Mouse (Mus musculus): Measurements from ENCODE around the gene Mybphl.
A peak's percentile ranks its signal among the peaks of the same experiment; 100 is the strongest.

Mybphl gene

GRCm38 (mm10) chr3:108372691-108373090, 8.0 kb downstream of the Mybphl start:
- DNase-seq, result peak; percentile 40

DNA sequence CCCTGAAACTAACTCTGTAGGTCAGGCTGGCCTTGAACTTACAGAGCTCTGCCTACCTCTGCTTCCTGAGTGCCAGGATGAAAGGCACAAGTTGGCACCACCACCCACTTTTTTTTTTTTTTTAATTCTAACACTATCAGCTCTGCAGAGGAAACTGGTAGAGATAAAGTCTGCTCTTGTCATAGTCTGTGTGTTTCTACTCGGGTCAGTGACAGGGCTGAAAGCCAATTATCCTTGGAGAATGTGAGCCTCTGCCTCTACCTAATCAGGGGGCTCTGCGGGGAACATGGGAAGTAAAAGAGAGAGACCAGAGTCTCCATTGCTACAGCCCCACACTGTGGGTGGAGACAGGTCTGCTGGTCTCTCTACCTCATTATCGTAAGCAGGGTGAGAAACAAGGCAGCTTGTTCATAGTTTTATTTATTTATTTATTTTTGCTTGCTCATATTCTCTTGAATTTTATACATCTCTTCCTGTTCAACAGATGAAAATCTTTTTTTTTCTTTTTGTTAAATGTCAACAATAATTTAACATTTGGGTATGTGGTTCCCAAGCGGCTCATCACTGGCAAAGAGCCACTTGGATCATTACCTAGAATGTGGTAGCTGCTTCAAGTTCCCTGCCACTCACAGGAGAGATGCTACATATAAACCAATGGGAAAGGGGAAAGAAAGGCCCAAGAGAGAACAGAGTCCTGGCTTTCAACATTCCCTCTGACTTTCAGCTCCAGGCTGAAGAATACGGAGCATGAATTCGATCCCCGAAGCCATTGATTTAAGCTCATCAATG, 14.4 kb downstream of the Mybphl start:
- no peak for DNase-seq

DNA sequence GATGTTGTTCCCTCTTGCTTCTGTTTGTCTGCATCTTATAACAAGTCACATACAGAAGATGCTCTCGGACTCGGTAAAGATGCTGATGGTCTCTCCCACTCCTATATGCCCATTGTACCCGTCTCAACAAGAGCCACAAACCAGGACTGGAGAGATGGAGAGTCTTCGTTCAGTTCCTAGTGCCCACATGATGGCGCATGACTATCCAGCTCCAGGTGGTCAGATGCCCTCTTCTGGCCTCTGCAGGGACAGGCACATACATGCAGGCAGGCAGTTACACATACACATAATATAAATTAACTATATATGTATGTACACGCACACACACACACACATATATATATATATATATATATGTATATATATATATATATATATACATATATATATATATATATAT, 16.0 kb downstream of the Mybphl start:
- DNase-seq, result no peak

DNA sequence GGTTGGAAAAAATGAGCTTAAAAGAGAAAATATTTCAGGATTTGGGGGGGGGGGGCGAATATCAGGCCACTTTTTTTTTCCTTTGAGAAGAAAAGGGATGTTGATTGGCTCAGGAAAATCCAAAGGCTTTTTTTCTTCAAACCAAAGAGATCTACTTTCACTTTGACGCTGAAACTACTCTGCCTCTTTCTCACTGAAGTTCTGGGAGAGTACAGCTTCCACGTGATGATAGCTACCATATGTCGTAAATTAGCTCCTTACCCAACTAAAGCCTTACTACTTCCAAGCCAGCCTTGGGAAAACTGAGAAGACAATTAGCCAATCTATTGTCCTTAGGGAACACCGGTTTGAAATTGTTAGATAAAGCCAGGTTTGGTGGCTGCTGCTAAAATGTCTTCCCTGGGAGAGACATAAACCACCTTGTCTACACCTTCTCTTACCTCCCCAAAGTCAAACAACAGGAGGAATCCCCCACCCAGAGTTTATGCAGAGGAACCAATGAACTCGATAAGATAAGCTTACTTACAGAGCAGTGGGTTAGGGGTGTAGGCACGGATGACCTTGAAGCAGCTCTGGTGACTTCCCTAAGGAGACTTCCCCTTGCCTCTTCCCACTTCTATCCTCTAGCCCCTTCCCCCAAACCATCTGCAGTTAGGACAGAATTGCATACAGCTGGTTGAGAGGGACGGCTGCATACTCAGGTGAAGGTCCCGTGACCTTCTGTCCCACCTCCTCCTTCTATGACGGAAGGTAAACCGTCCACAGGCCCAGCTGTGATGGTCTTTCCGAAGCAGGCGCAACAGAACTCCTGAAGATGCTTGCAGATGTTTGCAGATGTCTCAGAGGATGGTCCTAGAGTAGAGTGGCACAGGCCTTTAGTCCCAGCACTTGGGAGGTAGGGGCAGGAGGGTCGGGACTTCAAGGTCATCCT, 17.5 kb downstream of the Mybphl start:
- no peak for DNase-seq

GRCm38 (mm10) chr3:108383485-108384354, 19.0 kb downstream of the Mybphl start, which contains the start of gene Psrc1:
Gene Psrc1 (plus strand): TSS chr3:108383839.
- peak; percentile 94 for DNase-seq

DNA sequence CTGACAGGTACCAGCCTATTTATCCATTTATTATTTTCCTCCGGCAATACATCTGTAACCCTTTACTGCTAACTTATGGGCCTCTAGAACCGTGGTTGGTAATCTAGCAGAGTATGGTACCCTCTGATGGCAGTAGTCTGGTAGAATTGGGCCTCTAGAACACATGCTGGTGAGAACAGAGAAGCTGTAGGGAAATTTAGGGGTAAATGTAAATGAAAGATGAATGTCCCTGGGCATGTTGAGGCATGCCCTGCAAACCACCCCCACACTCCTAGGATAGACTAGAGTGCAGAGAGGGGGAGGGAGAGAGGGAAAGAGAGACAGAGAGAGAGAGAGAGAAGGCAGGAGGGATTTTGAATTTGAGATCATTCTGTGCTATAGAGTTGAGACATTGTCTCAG, 19.7 kb downstream of the Mybphl start:
- DNase-seq, result no peak

- no peak for DNase-seq
These were observed 21.5 kb downstream of the Mybphl start for GRCm38 (mm10) chr3:108386186-108386585.

GRCm38 (mm10) chr3:108389111-108389545, 24.4 kb downstream of the Mybphl start:
- DNase-seq, result peak; percentile 99

- no peak for DNase-seq
These were observed 27.6 kb downstream of the Mybphl start for GRCm38 (mm10) chr3:108392299-108392698.

GRCm38 (mm10) chr3:108392793-108393192, 28.1 kb downstream of the Mybphl start:
- DNase-seq, result no peak

DNA sequence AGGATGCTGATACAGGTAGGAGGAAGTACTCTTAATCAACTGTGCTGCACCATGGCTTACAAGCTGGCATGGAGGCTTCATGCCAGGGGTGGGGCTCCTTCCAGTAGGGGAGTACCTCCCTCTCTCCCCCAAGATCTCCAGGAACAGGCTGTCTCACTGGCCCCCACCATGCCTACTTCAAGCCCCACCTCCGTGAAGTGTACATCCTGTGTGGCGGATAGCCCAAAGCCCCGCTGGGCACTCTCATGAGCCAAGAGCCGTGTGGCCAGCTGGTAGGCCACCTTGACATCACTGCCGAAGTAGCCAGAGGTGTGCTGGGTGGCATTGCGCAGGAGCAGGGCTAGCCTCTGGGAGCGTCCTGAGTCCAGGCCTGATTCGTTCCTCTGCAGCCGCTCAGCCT, 33.6 kb downstream of the Mybphl start:
- DNase-seq, result no peak

- DNase-seq, result no peak
These were observed 35.7 kb downstream of the Mybphl start for GRCm38 (mm10) chr3:108400442-108400841.

DNA sequence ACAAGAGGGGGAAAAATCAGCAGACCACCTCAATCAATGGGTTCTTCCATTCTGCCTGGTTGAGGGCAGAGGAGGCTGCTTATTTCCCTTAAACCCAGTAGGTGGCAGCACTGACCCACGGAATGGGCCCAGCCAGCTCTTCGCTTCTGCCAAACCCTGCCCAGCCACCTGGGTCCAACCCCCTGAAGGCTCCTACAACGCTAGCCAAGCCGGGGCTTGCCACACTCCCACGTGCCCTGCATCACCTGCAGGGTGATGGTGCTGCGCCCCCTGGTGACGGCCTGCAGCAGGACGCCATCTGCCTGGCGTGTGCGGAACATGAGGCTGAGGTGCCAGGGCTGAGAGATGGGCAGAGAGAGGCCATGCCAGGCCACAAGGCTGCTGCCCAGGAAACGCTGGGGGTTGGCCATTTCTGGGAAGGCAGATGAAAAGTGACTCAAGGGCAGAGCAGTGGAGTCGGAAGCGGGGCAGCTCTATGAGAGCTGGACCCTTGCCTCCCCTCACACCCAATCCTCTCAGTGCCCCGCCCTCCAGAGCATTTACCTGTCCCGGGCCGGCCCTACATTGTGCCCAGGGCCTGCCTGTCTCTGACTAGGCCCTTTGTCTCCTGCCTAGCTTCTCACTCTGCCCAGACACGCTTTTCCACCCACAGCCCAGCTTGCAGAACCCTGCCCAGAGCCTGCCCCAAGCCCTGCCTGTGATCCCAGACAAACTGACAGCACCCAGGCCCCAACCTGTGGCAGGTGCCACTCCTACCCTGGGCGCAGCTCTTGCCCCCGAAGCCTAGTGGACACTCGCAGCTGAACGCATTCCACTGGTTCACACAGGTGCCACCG, 37.2 kb downstream of the Mybphl start:
- DNase-seq, result peak; percentile 93

- no peak for DNase-seq
These were observed 37.8 kb downstream of the Mybphl start for GRCm38 (mm10) chr3:108402528-108402920.

DNA sequence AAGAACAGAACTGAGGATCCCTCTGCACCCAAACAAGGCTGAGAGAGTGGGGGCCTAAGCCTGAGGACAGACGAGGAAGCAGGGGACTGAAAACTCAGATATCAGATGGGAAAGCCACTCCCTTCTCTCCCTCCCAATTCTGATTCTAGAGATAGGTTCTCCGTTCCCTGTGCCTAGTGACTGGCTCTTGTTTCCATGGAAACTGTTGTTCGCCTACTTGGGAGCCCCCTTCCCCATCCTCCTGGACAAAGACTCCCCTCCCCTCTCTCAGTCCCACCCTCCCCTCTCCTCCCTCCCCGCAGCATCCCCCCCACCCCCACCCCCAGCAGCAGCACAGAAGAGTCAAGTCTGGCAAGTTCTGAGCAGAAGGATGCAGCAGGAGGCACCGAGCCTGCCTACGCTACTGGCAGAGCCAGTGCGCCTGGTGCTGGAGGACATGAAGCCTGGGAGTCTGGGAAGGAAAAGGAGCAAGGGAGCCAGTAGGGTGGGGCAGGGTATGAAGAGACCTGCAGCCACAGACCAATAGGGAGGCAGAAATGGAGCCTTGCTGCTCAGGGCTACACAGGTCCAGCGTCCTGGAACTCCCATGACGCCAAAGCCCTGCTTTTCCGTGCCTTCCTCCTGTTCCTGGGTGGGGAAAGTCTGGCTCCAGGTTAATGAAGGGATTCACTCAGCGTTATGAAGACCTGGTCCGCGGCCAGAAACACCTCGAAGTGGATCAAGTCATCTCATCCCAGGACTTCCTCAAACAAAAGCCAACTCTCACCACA, 41.0 kb downstream of the Mybphl start:
- no peak for DNase-seq

DNA sequence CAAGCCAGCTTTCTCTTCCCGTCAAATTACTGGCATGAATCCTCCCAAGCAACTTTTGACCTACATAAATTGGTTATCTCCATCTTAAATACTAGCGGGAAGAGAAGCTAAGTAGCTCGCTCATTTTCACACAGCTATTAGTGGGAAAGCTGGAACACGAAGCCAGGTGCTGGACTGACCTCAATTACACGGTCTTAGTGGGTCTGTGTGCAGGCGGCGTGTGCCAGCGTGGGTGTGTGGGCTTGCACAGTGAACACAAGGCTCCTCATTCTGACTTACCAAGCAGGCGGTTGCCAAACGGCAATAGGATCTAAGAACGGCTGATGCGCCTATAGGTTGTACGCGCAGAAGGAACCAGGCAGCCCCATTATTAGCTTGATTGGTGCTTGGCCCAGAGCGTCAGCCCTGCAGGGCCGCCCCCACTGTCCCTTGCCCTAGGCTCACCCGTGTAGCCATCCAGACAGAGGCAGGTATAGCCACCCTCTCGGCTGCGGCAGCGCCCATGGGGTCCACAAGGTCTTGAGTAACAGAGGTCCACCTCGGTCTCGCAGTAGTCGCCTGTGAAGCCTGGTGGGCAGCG, 41.7 kb downstream of the Mybphl start:
- no peak for DNase-seq

- no peak for DNase-seq
These were observed 43.9 kb downstream of the Mybphl start for GRCm38 (mm10) chr3:108408517-108409008.

GRCm38 (mm10) chr3:108409656-108410358, 45.1 kb downstream of the Mybphl start:
- no peak for DNase-seq

GRCm38 (mm10) chr3:108410359-108410714, 45.6 kb downstream of the Mybphl start:
- no peak for DNase-seq
